Mouse (Mus musculus) thymus, adult 2 months (tissue): ENCODE data around the gene Plaur. TPM values are rescaled to one million over a fixed set of nuclear protein-coding genes. Genes with fewer than 3 reads are reported as not detected.

Source experiments
- DNase-seq: peaks from one replicate; pipeline ENCODE4 v3.0.0; 2021
- H3K27ac ChIP-seq: fragments of 200-500 bp; 2 replicates; pipeline ENCODE4 v1.5.1; 2012; ENCODE audit warnings: low read length, control low read depth; ENCODE audit not compliant: control insufficient read depth, insufficient read depth
- H3K27me3 ChIP-seq: fragments of 200-500 bp; 2 replicates; pipeline ENCODE4 v1.6.1; 2012; ENCODE audit warnings: mild to moderate bottlenecking, low read length, moderate library complexity, mixed read lengths; ENCODE audit not compliant: control insufficient read depth, insufficient read depth
- H3K36me3 ChIP-seq: fragments of 200-500 bp; 2 replicates; pipeline ENCODE4 v1.6.1; 2012; ENCODE audit warnings: mild to moderate bottlenecking, low read length, moderate library complexity; ENCODE audit not compliant: control insufficient read depth, insufficient read depth
- H3K4me1 ChIP-seq: fragments of 200-500 bp; replicated peaks from 2 replicates; pipeline ENCODE4 v1.6.1; 2012; ENCODE audit warnings: low read length; ENCODE audit not compliant: control insufficient read depth, insufficient read depth
- H3K4me3 ChIP-seq: fragments of 200-500 bp; 2 replicates; pipeline ENCODE4 v1.5.1; 2012; ENCODE audit warnings: mild to moderate bottlenecking, low read length, control low read depth, moderate library complexity; ENCODE audit not compliant: control insufficient read depth, insufficient read depth
- CTCF ChIP-seq: fragments of 200-500 bp; IDR thresholded peaks from 2 replicates; pipeline ENCODE4 v1.5.1; 2012; ENCODE audit warnings: mild to moderate bottlenecking, control low read depth, low read length, moderate library complexity, borderline replicate concordance; ENCODE audit not compliant: control insufficient read depth, poor library complexity, insufficient read depth; ENCODE audit errors: extremely low read depth
- POLR2A ChIP-seq: fragments of 200-500 bp; IDR thresholded peaks from 2 replicates; pipeline ENCODE4 v1.6.1; 2012; ENCODE audit warnings: mild to moderate bottlenecking, low read length, control low read depth, moderate library complexity; ENCODE audit not compliant: control insufficient read depth, poor library complexity, insufficient read depth; ENCODE audit errors: extremely low read depth
- WGBS: fragments of 180-500 bp; shearing (Covaris S2); methylation state at CpG from one replicate; pipeline ENCODE4 v1.1.7; 2018; 5-methylcytosine and 5-hydroxymethylcytosine counted together
- polyA plus RNA-seq: library from polyadenylated mRNA; depleted of rRNA; stranded (reverse); fragments of >200 nt; gene quantifications from 2 replicates; pipeline ENCODE4 v1.2.3, GENCODE M21; 2012

The Plaur gene
- polyA plus RNA-seq, 1 experiment = 9.5 TPM

GRCm38 (mm10) chr7:24461376-24462051 lies 770 bp upstream of the Plaur start:
- Histone ChIP-seq H3K4me1 (peaks cover 47% of the 10 kb centered on the region), H3K4me3 (no peak overlapping the region), H3K27ac (no peak overlapping the region), H3K36me3 (no peaks in the 10 kb centered on the region), H3K27me3 (peaks cover 5% of the 10 kb centered on the region; the same call in 1 of the 2 replicates)
- TF ChIP-seq CTCF (no peak), POLR2A (no peak)
- no peak for DNase-seq
- WGBS = 31% methylated on average over 14 of the region's 14 CpGs

- no peak overlapping the region for H3K27ac ChIP-seq
- no peak overlapping the region for H3K4me3 ChIP-seq
- H3K4me1 ChIP-seq = peaks cover 29% of the 10 kb centered on the region
- TF ChIP-seq CTCF = no peak
- no peak for TF ChIP-seq POLR2A
- H3K27me3 ChIP-seq = peaks cover 5% of the 10 kb centered on the region; the same call in 1 of the 2 replicates
- WGBS = 84% methylated on average over 6 of the region's 6 CpGs
- H3K36me3 ChIP-seq = no peaks in the 10 kb centered on the region
- DNase-seq = no peak
These were observed 4.6 kb downstream of the Plaur start for GRCm38 (mm10) chr7:24466835-24467234.

- Histone ChIP-seq H3K27me3 (peaks cover under 1% of the 10 kb centered on the region; the same call in 1 of the 2 replicates), H3K4me1 (peaks cover 21% of the 10 kb centered on the region), H3K27ac (0 out of 2 replicates have a peak overlapping the region, but pooled peaks have one; percentile 10), H3K36me3 (no peaks in the 10 kb centered on the region), H3K4me3 (no peak overlapping the region)
- 27% methylated on average over 5 of the region's 5 CpGs for WGBS
- TF ChIP-seq POLR2A (no peak), CTCF (no peak)
- peak; percentile 30 for DNase-seq
These were observed 5.6 kb downstream of the Plaur start for GRCm38 (mm10) chr7:24467886-24468285.

- H3K4me3 ChIP-seq = no peak overlapping the region
- no peak for DNase-seq
- H3K27me3 ChIP-seq = no peaks in the 10 kb centered on the region
- peaks cover 21% of the 10 kb centered on the region for H3K4me1 ChIP-seq
- no peaks in the 10 kb centered on the region for H3K36me3 ChIP-seq
- TF ChIP-seq POLR2A (no peak), CTCF (no peak)
- 96% methylated on average over 3 of the region's 3 CpGs for WGBS
- H3K27ac ChIP-seq = no peak overlapping the region
These were observed 6.8 kb downstream of the Plaur start for GRCm38 (mm10) chr7:24469126-24469525.

- WGBS = 95% methylated on average over 7 of the region's 7 CpGs
- no peak overlapping the region for H3K4me3 ChIP-seq
- no peak for DNase-seq
- H3K27ac ChIP-seq = no peak overlapping the region
- peaks cover 21% of the 10 kb centered on the region for H3K4me1 ChIP-seq
- H3K27me3 ChIP-seq = no peaks in the 10 kb centered on the region
- H3K36me3 ChIP-seq = no peaks in the 10 kb centered on the region
- TF ChIP-seq CTCF (no peak), POLR2A (no peak)
These were observed 8.1 kb downstream of the Plaur start for GRCm38 (mm10) chr7:24470356-24470755.

- Histone ChIP-seq H3K4me3 (no peak overlapping the region), H3K27ac (no peak overlapping the region), H3K36me3 (no peaks in the 10 kb centered on the region), H3K27me3 (no peaks in the 10 kb centered on the region), H3K4me1 (peaks cover 11% of the 10 kb centered on the region)
- no peak for DNase-seq
- TF ChIP-seq POLR2A (no peak), CTCF (no peak)
- 85% methylated on average over 6 of the region's 6 CpGs for WGBS
These were observed 10.2 kb downstream of the Plaur start for GRCm38 (mm10) chr7:24472442-24472841.
